Mouse (Mus musculus): ENCODE data around the gene Coq8b. TPM values are rescaled to one million over a fixed set of nuclear protein-coding genes. Genes with fewer than 3 reads are reported as not detected.

Coq8b gene
- polyA plus RNA-seq, 1 experiment from 2014 or later: 16.8 TPM

- Histone ChIP-seq H3K36me3 (ENCODE audit: control insufficient read depth, insufficient read depth) (no peaks in the 10 kb centered on the region), H3K9ac (ENCODE audit: low read depth, low read length) (no peak overlapping the region), H3K4me3 (ENCODE audit: low read depth, low read length) (no peak overlapping the region), H3K9me3 (ENCODE audit: control insufficient read depth) (no peaks in the 10 kb centered on the region), H3K27me3 (replicated peaks; ENCODE audit: control insufficient read depth, insufficient read depth, low read length) (no peaks in the 10 kb centered on the region), H3K27ac (ENCODE audit: low read depth, low read length) (no peak overlapping the region), H3K4me1 (replicated peaks; ENCODE audit: control insufficient read depth, insufficient read depth, low read length) (no peaks in the 10 kb centered on the region), H3K4me2 (replicated peaks; ENCODE audit: low read depth) (no peak overlapping the region)
- TF ChIP-seq CTCF (IDR thresholded peaks at IDR 0.05; ENCODE audit: low read depth): no peak
- no peak for ATAC-seq
- 54% methylated on average over 4 of the region's 4 CpGs for WGBS
Observed at GRCm38 (mm10) chr7:27295956-27296355, 63.1 kb downstream of the Coq8b start.

- H3K4me1 ChIP-seq (replicated peaks; ENCODE audit: control insufficient read depth, insufficient read depth, low read length): no peaks in the 10 kb centered on the region
- ATAC-seq: no peak
- H3K27ac ChIP-seq (ENCODE audit: low read depth, low read length): no peak overlapping the region
- WGBS: 95% methylated on average over 4 of the region's 4 CpGs
- no peak for TF ChIP-seq CTCF (IDR thresholded peaks at IDR 0.05; ENCODE audit: low read depth)
- H3K27me3 ChIP-seq (replicated peaks; ENCODE audit: control insufficient read depth, insufficient read depth, low read length): no peaks in the 10 kb centered on the region
- H3K9ac ChIP-seq (ENCODE audit: low read depth, low read length): no peak overlapping the region
- no peaks in the 10 kb centered on the region for H3K9me3 ChIP-seq (ENCODE audit: control insufficient read depth)
- H3K4me3 ChIP-seq (ENCODE audit: low read depth, low read length): no peak overlapping the region
- H3K4me2 ChIP-seq (replicated peaks; ENCODE audit: low read depth): no peak overlapping the region
- no peaks in the 10 kb centered on the region for H3K36me3 ChIP-seq (ENCODE audit: control insufficient read depth, insufficient read depth)
Observed at GRCm38 (mm10) chr7:27296518-27296917, 63.7 kb downstream of the Coq8b start.

DNA sequence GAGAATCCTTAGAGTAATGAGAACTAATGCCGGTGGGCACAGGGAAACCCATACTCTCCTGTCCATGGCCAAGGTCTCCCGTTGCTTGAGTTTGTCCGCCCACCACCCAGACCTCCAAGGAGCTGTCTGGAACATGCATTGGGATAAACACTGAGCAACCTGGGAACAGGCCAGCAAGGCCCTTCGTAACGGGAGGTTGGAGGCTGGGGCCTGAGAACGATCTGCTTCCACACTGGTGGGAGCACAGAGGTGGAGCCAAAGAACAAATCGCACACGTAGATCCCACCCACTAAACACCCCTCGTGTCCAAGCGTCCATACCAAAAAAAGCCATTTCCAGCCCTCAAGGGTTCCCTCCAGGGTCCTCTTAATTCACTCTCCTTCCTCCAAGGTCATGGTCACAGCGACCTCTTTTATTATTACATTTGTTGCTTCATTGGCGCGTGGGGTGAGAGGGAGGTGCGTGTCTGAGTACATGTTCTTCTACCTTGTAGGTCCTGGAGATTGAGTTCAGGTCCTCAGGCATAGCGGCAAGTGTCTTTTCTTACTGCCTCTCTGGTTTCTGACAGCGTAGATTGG is 65.3 kb downstream of the Coq8b start:
- Histone ChIP-seq H3K9me3 (ENCODE audit: control insufficient read depth) (no peaks in the 10 kb centered on the region), H3K4me3 (ENCODE audit: low read depth, low read length) (no peak overlapping the region), H3K4me1 (replicated peaks; ENCODE audit: control insufficient read depth, insufficient read depth, low read length) (no peaks in the 10 kb centered on the region), H3K4me2 (replicated peaks; ENCODE audit: low read depth) (no peak overlapping the region), H3K27me3 (replicated peaks; ENCODE audit: control insufficient read depth, insufficient read depth, low read length) (no peaks in the 10 kb centered on the region), H3K36me3 (ENCODE audit: control insufficient read depth, insufficient read depth) (no peaks in the 10 kb centered on the region), H3K9ac (ENCODE audit: low read depth, low read length) (no peak overlapping the region), H3K27ac (ENCODE audit: low read depth, low read length) (peak overlapping the region; percentile 15; the same call in 1 of the 2 replicates)
- 62% methylated on average over 16 of the region's 16 CpGs for WGBS
- TF ChIP-seq CTCF (IDR thresholded peaks at IDR 0.05; ENCODE audit: low read depth): no peak
- no peak for ATAC-seq

- H3K4me2 ChIP-seq (replicated peaks; ENCODE audit: low read depth): no peak overlapping the region; the same call in 1 of the 2 replicates
- WGBS: 74% methylated on average over 6 of the region's 6 CpGs
- H3K4me3 ChIP-seq (ENCODE audit: low read depth, low read length): no peak overlapping the region
- H3K27me3 ChIP-seq (replicated peaks; ENCODE audit: control insufficient read depth, insufficient read depth, low read length): no peaks in the 10 kb centered on the region
- H3K27ac ChIP-seq (ENCODE audit: low read depth, low read length): no peak overlapping the region; the same call in 1 of the 2 replicates
- no peak overlapping the region for H3K9ac ChIP-seq (ENCODE audit: low read depth, low read length)
- no peaks in the 10 kb centered on the region for H3K4me1 ChIP-seq (replicated peaks; ENCODE audit: control insufficient read depth, insufficient read depth, low read length)
- H3K9me3 ChIP-seq (ENCODE audit: control insufficient read depth): no peaks in the 10 kb centered on the region
- no peaks in the 10 kb centered on the region for H3K36me3 ChIP-seq (ENCODE audit: control insufficient read depth, insufficient read depth)
- ATAC-seq: no peak
- TF ChIP-seq CTCF (IDR thresholded peaks at IDR 0.05; ENCODE audit: low read depth): no peak
Observed at GRCm38 (mm10) chr7:27298816-27299215, 66.0 kb downstream of the Coq8b start.

GRCm38 (mm10) chr7:27300351-27300750 is 67.5 kb downstream of the Coq8b start:
- no peak for TF ChIP-seq CTCF (IDR thresholded peaks at IDR 0.05; ENCODE audit: low read depth)
- no peak overlapping the region for H3K27ac ChIP-seq (ENCODE audit: low read depth, low read length)
- no peak overlapping the region for H3K9ac ChIP-seq (ENCODE audit: low read depth, low read length)
- H3K4me3 ChIP-seq (ENCODE audit: low read depth, low read length): no peak overlapping the region
- 77% methylated on average over 4 of the region's 4 CpGs for WGBS
- no peak overlapping the region for H3K4me2 ChIP-seq (replicated peaks; ENCODE audit: low read depth)
- no peak for ATAC-seq
- H3K27me3 ChIP-seq (replicated peaks; ENCODE audit: control insufficient read depth, insufficient read depth, low read length): no peaks in the 10 kb centered on the region
- H3K36me3 ChIP-seq (ENCODE audit: control insufficient read depth, insufficient read depth): no peaks in the 10 kb centered on the region
- no peaks in the 10 kb centered on the region for H3K9me3 ChIP-seq (ENCODE audit: control insufficient read depth)
- no peaks in the 10 kb centered on the region for H3K4me1 ChIP-seq (replicated peaks; ENCODE audit: control insufficient read depth, insufficient read depth, low read length)

- H3K4me1 ChIP-seq (replicated peaks; ENCODE audit: control insufficient read depth, insufficient read depth, low read length): no peaks in the 10 kb centered on the region
- TF ChIP-seq CTCF (IDR thresholded peaks at IDR 0.05; ENCODE audit: low read depth): no peak
- H3K4me2 ChIP-seq (replicated peaks; ENCODE audit: low read depth): no peak overlapping the region
- no peaks in the 10 kb centered on the region for H3K9me3 ChIP-seq (ENCODE audit: control insufficient read depth)
- whole genome bisulfite sequencing: 52% methylated on average over 5 of the region's 5 CpGs
- no peak overlapping the region for H3K27ac ChIP-seq (ENCODE audit: low read depth, low read length)
- H3K9ac ChIP-seq (ENCODE audit: low read depth, low read length): no peak overlapping the region
- no peak for ATAC-seq
- no peak overlapping the region for H3K4me3 ChIP-seq (ENCODE audit: low read depth, low read length)
- no peaks in the 10 kb centered on the region for H3K36me3 ChIP-seq (ENCODE audit: control insufficient read depth, insufficient read depth)
- H3K27me3 ChIP-seq (replicated peaks; ENCODE audit: control insufficient read depth, insufficient read depth, low read length): no peaks in the 10 kb centered on the region
Observed at GRCm38 (mm10) chr7:27300801-27301200, 68.0 kb downstream of the Coq8b start.

- no peak for ATAC-seq
- Histone ChIP-seq H3K27ac (ENCODE audit: low read depth, low read length) (no peak overlapping the region), H3K4me2 (replicated peaks; ENCODE audit: low read depth) (no peak overlapping the region), H3K4me1 (replicated peaks; ENCODE audit: control insufficient read depth, insufficient read depth, low read length) (no peaks in the 10 kb centered on the region), H3K9me3 (ENCODE audit: control insufficient read depth) (no peaks in the 10 kb centered on the region), H3K4me3 (ENCODE audit: low read depth, low read length) (no peak overlapping the region), H3K36me3 (ENCODE audit: control insufficient read depth, insufficient read depth) (no peaks in the 10 kb centered on the region), H3K27me3 (replicated peaks; ENCODE audit: control insufficient read depth, insufficient read depth, low read length) (no peaks in the 10 kb centered on the region), H3K9ac (ENCODE audit: low read depth, low read length) (no peak overlapping the region)
- WGBS: 8% methylated on average over 11 of the region's 11 CpGs
- peak; percentile 96 for TF ChIP-seq CTCF (IDR thresholded peaks at IDR 0.05; ENCODE audit: low read depth)
Observed at GRCm38 (mm10) chr7:27302172-27302571, 69.3 kb downstream of the Coq8b start.

Data from intestine, postnatal 0 days (tissue).